Mouse (Mus musculus) stomach, postnatal 0 days (tissue): Measurements from ENCODE around the gene Itih4. TPM values are rescaled to one million over a fixed set of nuclear protein-coding genes. Genes with fewer than 3 reads are reported as not detected.

ENCODE experiments used
- ATAC-seq: fragments of 200-750 bp; cut with Nextera tagmentation; 2 replicates; pipeline ENCODE4 v1.8.0; 2017; ENCODE audit not compliant: low FRiP score, low TSS enrichment
- DNase-seq: peaks from one replicate; pipeline ENCODE4 v3.0.0-alpha.2; 2016; ENCODE audit warnings: low spot score
- H3K27ac ChIP-seq: fragments of 300-500 bp; sonication (generic); replicated peaks from 2 replicates; pipeline ENCODE4 v1.5.1; 2014; ENCODE audit warnings: mild to moderate bottlenecking, control low read depth
- H3K27me3 ChIP-seq: fragments of 300-500 bp; sonication (generic); 2 replicates; pipeline ENCODE4 v1.6.1; 2014; ENCODE audit warnings: low read length; ENCODE audit not compliant: control insufficient read depth, insufficient read depth
- H3K36me3 ChIP-seq: fragments of 300-500 bp; sonication (generic); 2 replicates; pipeline ENCODE4 v1.6.1; 2014; ENCODE audit warnings: low read length, mixed read lengths; ENCODE audit not compliant: control insufficient read depth, insufficient read depth
- H3K4me1 ChIP-seq: fragments of 300-500 bp; sonication (generic); replicated peaks from 2 replicates; pipeline ENCODE4 v1.6.1; 2014; ENCODE audit warnings: antibody characterized with exemption; ENCODE audit not compliant: control insufficient read depth, insufficient read depth
- H3K4me2 ChIP-seq: fragments of 300-500 bp; sonication (generic); replicated peaks from 2 replicates; pipeline ENCODE4 v1.6.1; 2014; ENCODE audit warnings: low read depth, mild to moderate bottlenecking, control low read depth, moderate library complexity
- H3K4me3 ChIP-seq: fragments of 300-500 bp; sonication (generic); 2 replicates; pipeline ENCODE4 v1.5.1; 2014; ENCODE audit warnings: low read depth, low read length, control low read depth
- H3K9ac ChIP-seq: fragments of 300-500 bp; sonication (generic); 2 replicates; pipeline ENCODE4 v1.6.1; 2014; ENCODE audit warnings: mild to moderate bottlenecking, low read length, control low read depth, mixed read lengths
- H3K9me3 ChIP-seq: fragments of 300-500 bp; sonication (generic); 2 replicates; pipeline ENCODE4 v1.6.1; 2016; ENCODE audit warnings: low read length; ENCODE audit not compliant: control insufficient read depth
- CTCF ChIP-seq: IDR thresholded peaks from 2 replicates; pipeline ENCODE4 v1.5.1; 2016; ENCODE audit warnings: antibody characterized with exemption, low read depth, mild to moderate bottlenecking, moderate library complexity
- EP300 ChIP-seq: optimal IDR thresholded peaks from 2 replicates; pipeline ENCODE3; 2016; ENCODE audit warnings: antibody characterized with exemption
- WGBS: fragments of 180-500 bp; shearing (Covaris S2); extraction: QIAGEN DNeasy Blood & Tissue Kit; methylation state at CpG from one replicate; pipeline ENCODE4 v1.1.7; 2014; 5-methylcytosine and 5-hydroxymethylcytosine counted together
- polyA plus RNA-seq: library from polyadenylated mRNA; unstranded; fragments of >200 nt; fragmentation: Nextera tagmentation; extraction: Ambion mirVana; gene quantifications from 2 replicates; pipeline ENCODE4 v1.2.1, GENCODE M21; 2015

The Itih4 gene
- polyA plus RNA-seq, 1 experiment from 2014 or later = 1.2 TPM

DNA sequence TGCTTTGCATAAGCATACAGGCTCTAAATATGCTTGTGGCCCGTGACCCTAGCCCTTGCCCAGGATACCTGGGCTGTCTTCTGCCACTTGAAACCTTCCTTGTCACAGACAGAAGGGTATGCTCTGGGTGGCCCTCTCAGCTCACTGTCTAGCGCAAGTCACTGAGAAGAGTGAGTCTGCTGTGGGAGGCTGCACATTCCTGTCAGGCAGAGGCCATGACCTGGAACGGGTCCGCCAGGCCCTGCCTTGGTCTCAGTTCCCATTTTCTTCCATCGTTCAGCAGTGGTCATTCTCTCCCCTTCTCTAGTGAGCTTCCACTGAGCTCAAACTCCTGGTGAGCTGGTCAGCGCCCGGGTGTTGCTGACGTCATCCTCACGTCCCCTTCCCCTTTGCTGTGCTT, 10.3 kb upstream of the Itih4 start:
- Histone ChIP-seq H3K4me1 (no peaks in the 10 kb centered on the region), H3K27ac (no peak overlapping the region), H3K4me3 (no peak overlapping the region), H3K9me3 (no peaks in the 10 kb centered on the region), H3K4me2 (no peak overlapping the region), H3K36me3 (0 out of 2 replicates have a peak, but pooled peaks cover 3% of the 10 kb centered on the region), H3K27me3 (no peaks in the 10 kb centered on the region), H3K9ac (no peak overlapping the region)
- TF ChIP-seq EP300 (no peak), CTCF (no peak)
- WGBS = 84% methylated on average over 9 of the region's 9 CpGs
- ATAC-seq (no peak), DNase-seq (no peak)

DNA sequence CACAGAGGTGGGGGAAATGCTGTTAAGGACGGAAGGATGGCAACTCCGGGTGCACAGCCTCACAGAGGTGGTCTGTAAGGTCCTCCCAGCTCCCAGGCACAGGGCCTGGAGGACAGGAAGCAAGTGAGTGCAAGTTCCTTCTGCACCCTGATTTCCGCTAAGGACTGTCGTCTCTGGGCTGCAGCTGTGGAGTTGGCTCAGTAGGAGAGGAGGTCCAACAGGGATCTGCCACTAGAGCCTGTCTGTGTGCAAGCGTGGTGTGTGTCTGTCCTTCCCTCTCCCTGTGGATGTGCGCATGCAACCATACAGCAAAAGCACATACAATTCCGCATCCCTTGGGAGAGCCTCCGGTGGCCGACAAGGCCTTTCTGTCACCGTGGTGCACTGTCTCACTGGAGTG, 9.8 kb upstream of the Itih4 start:
- no peak for DNase-seq
- no peaks in the 10 kb centered on the region for H3K9me3 ChIP-seq
- TF ChIP-seq EP300 = no peak
- TF ChIP-seq CTCF = no peak
- ATAC-seq = no peak
- no peaks in the 10 kb centered on the region for H3K4me1 ChIP-seq
- no peaks in the 10 kb centered on the region for H3K27me3 ChIP-seq
- H3K27ac ChIP-seq = no peak overlapping the region
- 94% methylated on average over 10 of the region's 10 CpGs for WGBS
- 0 out of 2 replicates have a peak, but pooled peaks cover 3% of the 10 kb centered on the region for H3K36me3 ChIP-seq
- H3K4me3 ChIP-seq = no peak overlapping the region
- H3K4me2 ChIP-seq = no peak overlapping the region
- no peak overlapping the region for H3K9ac ChIP-seq

DNA sequence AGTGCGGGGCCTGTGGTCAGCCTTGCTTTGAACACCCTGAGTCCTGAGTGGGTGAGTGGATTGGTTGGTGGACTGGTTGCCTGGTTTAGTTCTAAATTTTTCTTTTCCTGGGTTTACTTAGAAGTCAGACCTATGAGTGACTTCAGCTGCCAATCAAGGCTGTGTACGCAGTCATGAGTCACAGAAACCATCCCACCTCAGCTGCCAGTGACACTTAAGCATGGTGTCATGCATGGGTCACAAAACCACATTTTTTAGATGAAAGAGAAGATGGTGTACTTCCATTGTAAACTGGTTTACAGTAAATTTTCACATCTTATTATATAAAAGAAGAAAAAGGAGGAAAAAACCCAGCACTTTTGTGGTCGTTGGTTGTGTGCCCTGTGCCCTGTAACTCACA, 8.4 kb upstream of the Itih4 start:
- no peak overlapping the region for H3K9ac ChIP-seq
- H3K4me3 ChIP-seq = no peak overlapping the region
- WGBS = 89% methylated on average over 3 of the region's 3 CpGs
- H3K4me2 ChIP-seq = no peak overlapping the region
- H3K27ac ChIP-seq = peak overlapping the region; percentile 81
- H3K9me3 ChIP-seq = no peaks in the 10 kb centered on the region
- no peaks in the 10 kb centered on the region for H3K4me1 ChIP-seq
- H3K36me3 ChIP-seq = 0 out of 2 replicates have a peak, but pooled peaks cover 3% of the 10 kb centered on the region
- DNase-seq = no peak
- H3K27me3 ChIP-seq = no peaks in the 10 kb centered on the region
- TF ChIP-seq CTCF (no peak), EP300 (no peak)
- ATAC-seq = no peak

DNA sequence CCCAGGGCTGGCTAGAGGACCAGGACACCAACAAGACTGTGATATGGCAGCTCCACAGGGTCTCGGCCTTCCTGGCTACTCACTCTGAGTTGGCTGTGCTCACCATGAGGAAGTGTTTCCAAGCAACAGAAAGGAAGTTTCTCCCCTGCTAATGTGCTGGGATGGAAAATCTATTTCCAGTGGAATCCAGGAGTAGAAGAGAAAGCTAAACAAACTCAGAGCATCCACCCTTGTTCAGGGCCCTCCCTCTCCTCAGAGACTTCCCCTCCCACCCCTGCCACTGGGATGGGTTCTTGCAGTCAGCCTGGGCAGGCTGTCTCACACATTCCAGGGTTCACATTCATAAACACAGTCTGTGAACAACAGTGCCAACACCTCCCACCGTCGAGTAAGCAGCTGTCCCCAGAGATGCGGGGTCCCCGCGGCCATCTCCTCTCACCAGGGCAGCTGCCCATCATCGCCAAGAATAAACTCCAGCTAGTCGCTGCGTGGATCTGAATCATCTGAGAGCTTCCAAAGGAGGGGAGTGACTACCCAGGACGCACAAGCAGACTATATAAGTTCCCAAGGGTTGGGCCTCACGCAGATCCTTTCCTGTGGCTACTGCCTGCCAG, 7.2 kb upstream of the Itih4 start, which contains the start of gene Mustn1:
Mustn1 (plus strand) TSS at position 243 of the 614 bp plus-strand sequence.
- ATAC-seq (peak; percentile 58), DNase-seq (peak; percentile 25)
- Histone ChIP-seq H3K4me1 (no peaks in the 10 kb centered on the region), H3K4me3 (peak within 1 kb of the TSS; percentile 5; the same call in 1 of the 2 replicates), H3K36me3 (0 out of 2 replicates have a peak, but pooled peaks cover 3% of the 10 kb centered on the region), H3K9me3 (no peaks in the 10 kb centered on the region), H3K4me2 (peak within 1 kb of the TSS; percentile 39), H3K27me3 (no peaks in the 10 kb centered on the region), H3K9ac (peak within 1 kb of the TSS; percentile 18), H3K27ac (peak within 1 kb of the TSS; percentile 81)
- no peak for TF ChIP-seq CTCF
- no peak for TF ChIP-seq EP300
- WGBS = 34% methylated on average over 11 of the region's 11 CpGs

DNA sequence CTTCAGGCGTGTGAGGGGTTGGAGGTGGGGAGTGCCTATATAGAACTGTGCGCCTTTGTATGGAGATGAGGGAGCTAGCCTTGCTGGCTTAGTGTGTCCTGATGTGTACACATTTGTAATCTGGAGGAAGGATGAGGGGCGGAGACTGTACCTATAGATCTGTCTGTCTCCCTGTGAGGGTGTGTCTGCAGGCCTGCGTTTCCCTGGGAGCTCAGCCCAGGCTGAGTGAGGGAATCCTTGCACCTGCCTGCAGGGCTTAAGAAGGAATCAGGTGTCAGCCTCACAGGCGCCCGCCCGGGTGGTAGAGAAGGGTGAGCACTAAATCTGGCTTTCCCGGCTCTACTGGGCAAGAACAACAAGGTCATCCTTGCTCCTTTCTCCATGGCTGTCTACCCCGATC, 6.5 kb upstream of the Itih4 start:
- peak overlapping the region; percentile 81 for H3K27ac ChIP-seq
- peak; percentile 44 for DNase-seq
- 43% methylated on average over 9 of the region's 9 CpGs for WGBS
- no peaks in the 10 kb centered on the region for H3K4me1 ChIP-seq
- no peaks in the 10 kb centered on the region for H3K9me3 ChIP-seq
- H3K9ac ChIP-seq = peak overlapping the region; percentile 18
- ATAC-seq = peak; percentile 54
- H3K4me2 ChIP-seq = peak overlapping the region; percentile 39
- H3K36me3 ChIP-seq = no peaks in the 10 kb centered on the region
- peak overlapping the region; percentile 5; the same call in 1 of the 2 replicates for H3K4me3 ChIP-seq
- TF ChIP-seq CTCF (no peak), EP300 (no peak)
- no peaks in the 10 kb centered on the region for H3K27me3 ChIP-seq

DNA sequence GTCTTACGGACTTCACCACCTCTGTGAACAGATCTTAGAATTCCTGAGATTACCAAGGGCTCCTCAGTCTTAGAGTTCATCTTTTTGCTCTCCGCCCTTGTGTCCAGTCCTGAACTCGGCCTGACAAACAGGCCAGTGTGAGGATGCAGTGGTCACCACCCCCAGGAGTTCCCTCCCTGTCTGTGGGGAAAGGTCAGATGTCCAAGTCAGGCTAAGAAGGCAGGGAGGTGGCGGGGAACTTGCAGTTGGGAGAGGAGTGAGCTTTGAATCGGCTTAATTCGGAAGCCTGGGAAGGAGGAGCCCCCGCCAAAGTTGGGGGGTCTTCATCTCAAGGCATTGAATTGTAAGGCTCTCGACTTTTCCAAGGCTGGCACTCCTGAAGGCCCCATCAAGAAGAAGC, 6.0 kb upstream of the Itih4 start:
- H3K36me3 ChIP-seq = no peaks in the 10 kb centered on the region
- peak overlapping the region; percentile 35; the same call in 1 of the 2 replicates for H3K9ac ChIP-seq
- H3K4me1 ChIP-seq = no peaks in the 10 kb centered on the region
- no peak overlapping the region; the same call in 1 of the 2 replicates for H3K4me3 ChIP-seq
- peak overlapping the region; percentile 39; the same call in 1 of the 2 replicates for H3K4me2 ChIP-seq
- no peak for ATAC-seq
- H3K9me3 ChIP-seq = no peaks in the 10 kb centered on the region
- no peak overlapping the region; the same call in 1 of the 2 replicates for H3K27ac ChIP-seq
- H3K27me3 ChIP-seq = no peaks in the 10 kb centered on the region
- DNase-seq = no peak
- 63% methylated on average over 8 of the region's 8 CpGs for WGBS
- TF ChIP-seq CTCF (no peak), EP300 (no peak)
